Mouse (Mus musculus) spleen, postnatal 4 days (tissue): Measurements from ENCODE around the gene Ccdc134.
A peak's percentile ranks its signal among the peaks of the same experiment; 100 is the strongest.

Source experiments
- DNase-seq, 2 experiments: peaks; one replicate each; pipeline ENCODE4 v3.0.0; 2022; ENCODE audit warnings: low spot score in 2 of 2

Ccdc134 gene

DNA sequence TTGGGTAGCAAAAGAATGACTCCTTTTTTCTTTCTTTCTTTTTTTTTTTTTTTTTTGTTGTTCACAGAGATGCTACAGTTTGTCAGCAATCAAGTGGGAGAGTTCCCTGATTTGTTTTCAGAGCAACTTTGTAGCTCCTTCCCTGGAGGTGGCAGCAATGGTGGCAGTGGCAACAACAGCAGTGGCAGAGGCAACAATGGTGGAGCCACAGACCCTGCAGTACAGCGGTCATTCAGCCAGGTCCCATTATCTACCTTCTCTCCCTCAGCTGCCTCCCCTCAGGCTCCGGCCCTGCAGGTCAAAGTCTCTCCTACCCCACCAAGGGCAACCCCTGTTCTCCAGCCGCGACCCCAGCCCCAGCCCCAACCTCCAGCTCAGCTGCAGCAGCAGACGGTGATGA is 41.9 kb downstream of the Ccdc134 start:
- peak in 1 of 2 experiments; percentile 60 for DNase-seq

DNA sequence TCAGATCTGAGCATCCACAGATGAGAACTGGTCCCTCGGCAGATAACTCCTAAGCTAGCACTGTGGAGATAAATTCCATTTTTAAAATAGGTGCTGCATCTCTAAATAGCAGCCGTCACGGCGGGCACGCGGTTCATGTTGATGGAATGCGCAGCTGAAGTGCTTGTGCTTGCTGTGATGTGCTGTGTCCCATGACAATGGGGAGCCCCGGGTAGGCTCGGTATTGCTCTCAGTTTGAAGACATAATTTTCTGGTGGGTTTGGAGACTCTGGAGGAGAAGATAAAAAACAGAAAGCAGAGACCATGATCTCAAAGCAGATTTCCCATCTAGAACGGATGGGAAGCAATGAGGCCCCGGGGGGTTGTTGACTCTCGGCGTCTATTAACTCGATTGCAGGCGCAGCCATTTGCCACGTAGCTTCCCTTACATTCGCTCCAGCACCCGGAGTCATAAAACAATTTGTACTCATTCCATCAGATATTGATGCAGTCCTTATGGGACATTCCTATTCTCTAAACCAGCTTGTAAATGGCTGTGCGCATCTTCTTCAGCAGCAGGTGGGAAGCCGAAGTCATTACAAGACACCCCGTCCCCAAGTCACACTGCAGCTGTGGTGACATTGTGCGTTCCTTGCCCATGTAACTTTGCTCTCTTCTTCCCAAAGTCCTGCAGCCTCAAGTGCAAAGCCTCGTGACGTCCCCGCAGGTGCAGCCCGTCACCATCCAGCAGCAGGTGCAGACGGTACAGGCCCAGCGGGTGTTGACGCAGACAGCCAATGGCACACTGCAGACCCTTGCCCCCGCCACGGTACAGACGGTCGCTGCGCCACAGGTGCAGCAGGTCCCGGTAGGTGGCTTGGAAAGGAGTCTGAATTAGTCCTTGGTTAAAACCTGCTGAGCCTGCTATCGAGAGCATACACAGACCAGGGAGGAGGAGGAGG is 43.0 kb downstream of the Ccdc134 start:
- no peak for DNase-seq

DNA sequence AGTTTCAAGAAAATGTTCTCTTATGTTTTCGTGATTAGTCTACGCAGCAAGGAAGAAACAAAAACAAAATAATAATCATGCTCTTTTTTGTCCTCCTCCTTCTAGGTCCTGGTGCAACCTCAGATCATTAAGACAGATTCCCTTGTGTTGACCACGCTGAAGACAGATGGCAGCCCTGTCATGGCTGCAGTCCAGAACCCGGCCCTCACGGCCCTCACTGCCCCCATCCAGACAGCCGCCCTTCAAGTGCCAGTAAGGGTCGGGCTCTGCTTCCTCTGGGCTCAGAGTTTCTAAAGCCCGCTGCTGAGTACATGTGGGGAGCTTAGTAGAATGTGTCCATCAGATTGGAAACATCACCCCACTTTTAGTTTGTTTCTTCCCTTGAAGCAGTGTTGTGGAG is 44.9 kb downstream of the Ccdc134 start:
- DNase-seq = no peak

DNA sequence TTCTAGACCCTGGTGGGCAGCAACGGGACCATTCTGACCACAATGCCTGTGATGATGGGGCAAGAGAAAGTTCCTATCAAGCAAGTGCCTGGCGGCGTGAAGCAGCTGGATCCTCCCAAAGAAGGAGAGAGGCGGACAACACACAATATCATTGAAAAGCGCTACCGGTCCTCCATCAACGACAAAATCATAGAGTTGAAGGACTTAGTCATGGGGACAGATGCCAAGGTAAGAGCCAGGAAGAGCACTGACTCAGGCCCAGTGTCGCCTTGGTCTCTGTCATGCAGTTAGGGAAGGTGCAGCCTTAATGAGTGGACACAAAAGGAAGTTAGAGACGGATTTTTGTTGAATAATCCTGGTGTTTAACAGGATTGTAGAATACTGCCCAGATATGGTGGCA is 47.4 kb downstream of the Ccdc134 start:
- no peak for DNase-seq

DNA sequence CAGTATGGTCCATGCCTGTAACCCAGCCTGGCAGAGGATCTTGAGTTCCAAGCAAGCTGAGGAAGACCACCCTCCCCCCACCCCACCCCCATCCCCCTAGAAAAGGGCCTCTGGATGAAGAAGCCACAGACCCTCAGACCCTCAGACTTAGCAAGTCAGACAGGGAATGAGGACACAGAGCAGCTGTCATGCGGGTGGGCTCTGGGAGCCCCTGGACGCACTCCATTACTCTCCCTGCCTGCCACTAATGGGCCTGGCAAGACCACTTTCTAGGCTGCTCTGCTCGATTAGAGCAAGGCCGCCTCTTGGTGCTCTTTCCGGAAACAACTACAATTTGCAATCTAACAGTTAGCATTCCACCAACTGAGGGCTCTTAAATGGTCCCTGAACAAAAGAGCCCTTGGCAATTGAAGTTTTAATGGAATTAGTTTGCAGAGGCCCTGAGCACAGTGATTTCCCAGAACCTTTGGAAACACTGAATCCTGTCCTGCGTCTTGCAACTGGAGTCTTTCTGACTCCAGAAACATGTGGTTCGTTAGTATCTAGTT is 50.1 kb downstream of the Ccdc134 start:
- no peak for DNase-seq

DNA sequence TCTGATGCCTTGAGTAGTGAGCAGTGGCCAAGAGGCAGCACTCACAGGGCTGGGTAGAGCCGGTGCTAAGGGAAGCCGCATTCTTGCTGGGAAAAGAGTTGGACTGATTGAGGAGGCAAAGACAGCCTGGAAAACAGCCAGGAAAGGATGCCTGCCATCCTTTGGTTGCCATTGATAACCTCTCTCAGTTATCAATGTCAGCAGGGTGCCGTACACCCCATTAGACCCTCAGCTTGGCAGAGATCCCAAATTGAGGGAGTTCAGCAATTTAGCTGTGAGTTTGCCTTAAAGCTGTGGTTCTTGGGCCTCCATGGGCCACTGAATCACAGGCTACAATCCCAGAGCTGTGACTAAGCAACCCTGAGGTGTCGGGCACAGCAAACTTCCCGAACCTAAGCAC is 53.4 kb downstream of the Ccdc134 start:
- DNase-seq = peak in 1 of 2 experiments; percentile 44

DNA sequence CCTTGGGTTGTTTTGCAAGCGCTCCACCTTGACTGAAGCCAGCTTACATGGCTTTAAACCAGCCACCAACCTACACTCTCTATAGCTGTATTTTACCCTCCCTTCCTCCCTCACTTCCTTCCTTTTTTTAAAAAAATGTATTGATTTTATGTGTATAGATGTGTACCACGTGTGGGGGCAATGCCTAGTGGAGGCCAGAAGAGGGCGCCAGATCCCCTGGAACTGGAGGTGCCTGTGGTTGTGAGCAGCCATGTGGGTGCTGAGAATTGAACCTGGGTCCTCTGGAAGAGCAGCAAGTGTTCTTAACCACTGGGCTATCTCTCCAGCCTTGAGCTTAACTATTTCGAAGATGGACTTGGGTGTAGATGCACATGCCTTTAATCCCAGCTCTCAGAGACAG is 54.6 kb downstream of the Ccdc134 start:
- no peak for DNase-seq

- DNase-seq = no peak
Measured at GRCm38 (mm10) chr15:82183596-82183995, 55.9 kb downstream of the Ccdc134 start.

DNA sequence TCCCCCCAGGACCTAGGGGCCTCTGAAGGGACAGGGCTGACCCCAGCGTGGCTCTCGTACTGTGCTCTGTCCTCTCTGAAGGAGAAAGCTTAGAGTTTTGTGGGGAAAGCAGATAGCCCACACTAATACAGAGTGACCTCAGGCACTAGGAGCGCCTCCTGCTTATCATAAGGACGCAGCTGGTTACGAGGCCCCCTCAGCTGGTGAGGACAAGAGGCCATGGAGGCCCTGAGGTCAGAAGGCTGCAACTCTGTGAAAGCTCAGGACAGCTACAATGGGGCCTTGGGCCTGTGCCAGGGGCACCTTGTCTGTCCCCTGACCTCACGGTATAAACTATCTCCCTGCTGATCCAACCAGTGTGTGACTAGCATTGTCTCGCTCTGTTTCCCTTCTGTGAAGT is 56.5 kb downstream of the Ccdc134 start:
- peak; percentile 75 to 80 for DNase-seq

- DNase-seq = no peak
Measured at GRCm38 (mm10) chr15:82184656-82185055, 56.9 kb downstream of the Ccdc134 start.

DNA sequence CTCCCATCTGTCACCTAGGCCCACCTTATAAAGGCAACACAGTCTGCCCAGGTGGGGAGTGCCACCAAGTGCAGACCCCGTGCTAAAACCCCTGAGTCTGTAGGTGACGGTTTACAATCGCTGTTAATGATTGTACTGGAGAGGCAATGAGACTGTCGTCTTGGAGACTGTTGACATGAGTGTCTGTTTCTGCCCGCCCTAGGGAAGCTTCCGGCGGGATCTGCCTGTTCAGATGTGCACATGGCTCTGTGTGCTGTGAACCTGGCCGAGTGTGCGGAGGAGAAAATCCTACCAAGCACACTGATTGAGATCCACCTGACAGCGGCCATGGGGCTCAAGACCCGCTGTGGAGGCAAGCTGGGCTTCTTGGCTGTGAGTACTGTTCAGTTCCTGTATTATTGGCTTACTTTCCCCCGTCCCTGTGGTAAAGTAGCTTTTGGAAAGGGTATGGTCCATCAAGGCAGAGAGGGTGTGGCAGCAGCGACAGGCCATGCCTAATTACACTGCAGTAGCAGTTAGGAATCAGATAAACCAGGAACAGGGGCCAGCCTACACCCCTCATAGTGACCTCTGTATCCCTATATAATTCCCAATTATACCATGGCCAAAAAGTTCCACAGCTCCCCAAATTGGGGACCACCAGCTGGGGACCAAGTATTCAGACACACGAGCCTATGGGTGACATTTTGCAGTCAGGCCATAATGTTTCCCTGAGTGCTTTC is 57.5 kb downstream of the Ccdc134 start:
- DNase-seq = no peak

- DNase-seq = peak in 1 of 2 experiments; percentile 57
Measured at GRCm38 (mm10) chr15:82186131-82186530, 58.4 kb downstream of the Ccdc134 start.

DNA sequence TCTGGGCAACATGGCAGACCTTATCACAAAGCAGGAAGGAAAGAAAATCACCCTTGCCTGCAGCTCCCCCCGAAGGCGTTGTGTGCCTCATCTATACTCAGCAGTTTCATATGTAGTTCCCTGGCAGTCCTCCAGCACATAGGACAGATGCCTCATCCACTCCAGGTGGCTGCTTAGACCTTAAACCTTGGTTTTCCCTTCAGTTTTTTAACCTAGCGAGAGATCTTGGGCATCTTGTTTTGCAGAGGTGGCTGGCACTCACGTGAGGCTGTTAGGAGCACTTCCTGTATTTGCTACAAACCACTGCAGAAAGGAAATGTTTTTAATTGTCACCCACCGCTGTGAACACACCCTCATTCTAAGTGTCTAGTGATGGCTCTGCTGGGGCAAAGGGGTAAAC is 59.2 kb downstream of the Ccdc134 start:
- DNase-seq = peak; percentile 45 to 70

DNA sequence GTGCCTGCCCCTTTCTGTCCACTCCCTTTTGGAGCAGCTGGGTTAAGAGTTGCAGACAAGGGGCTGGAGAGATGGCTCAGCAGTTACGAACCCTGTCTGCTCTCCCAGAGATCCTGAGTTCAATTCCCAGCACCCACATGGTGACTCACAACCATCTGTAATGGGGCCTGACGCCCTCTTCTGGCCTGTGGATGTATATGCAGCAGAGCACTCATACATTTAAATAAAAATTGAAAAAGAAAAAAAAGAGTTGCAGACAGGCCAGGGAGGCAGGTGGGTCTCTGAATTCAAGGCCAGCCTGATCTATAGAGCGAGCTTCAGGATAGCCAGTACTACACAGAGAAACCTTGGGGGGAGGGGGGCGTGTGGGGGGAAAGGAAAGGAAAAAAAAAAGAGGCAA is 59.7 kb downstream of the Ccdc134 start:
- no peak for DNase-seq

DNA sequence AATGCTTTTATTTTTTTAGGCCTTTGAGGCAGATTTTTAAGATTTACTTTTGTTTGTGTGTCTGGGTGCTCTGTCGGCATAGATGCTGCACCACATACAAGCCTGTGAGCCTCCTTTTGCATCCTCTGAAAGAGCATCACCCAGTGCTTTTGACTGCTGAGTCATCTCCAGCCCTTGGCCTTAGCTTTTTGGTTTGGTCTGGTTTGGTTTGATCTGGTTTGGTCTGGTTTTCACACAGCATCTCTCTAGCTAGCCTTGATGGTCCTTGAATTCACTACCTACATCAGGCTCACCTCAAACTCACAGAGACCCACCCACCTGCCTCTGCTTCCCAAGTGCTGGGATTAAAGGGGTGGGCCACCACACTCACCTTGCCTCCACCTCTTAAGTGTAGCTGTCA is 60.2 kb downstream of the Ccdc134 start:
- DNase-seq = no peak

GRCm38 (mm10) chr15:82188481-82189240 is 60.9 kb downstream of the Ccdc134 start:
- DNase-seq = peak; percentile 70 to 86
